Mouse (Mus musculus): ENCODE data around the gene Akr1c20.

Akr1c20 gene
- long read RNA-seq, experiment 1, result 0 reads
- long read RNA-seq, experiment 2, result 0 reads

GRCm38 (mm10) chr13:4523201-4523838 is at the start of gene Akr1c20:
Gene Akr1c20 (minus strand): TSS chr13:4523345.
- intact Hi-C loops (cut with DNase I), result no loop called here

GRCm38 (mm10) chr13:4565996-4566395 is 42.9 kb upstream of the Akr1c20 start:
- intact Hi-C loops (cut with DNase I), result no loop called here

GRCm38 (mm10) chr13:4560500-4560899 is 37.4 kb upstream of the Akr1c20 start:
- intact Hi-C loops (cut with DNase I), result no loop called here

GRCm38 (mm10) chr13:4559143-4559542 is 36.0 kb upstream of the Akr1c20 start:
- intact Hi-C loops (cut with DNase I), result no loop called here

- intact Hi-C loops (cut with DNase I), result no loop called here
Observed at GRCm38 (mm10) chr13:4514811-4515210, 8.3 kb downstream of the Akr1c20 start.

- intact Hi-C loops (cut with DNase I), result no loop called here
Observed at GRCm38 (mm10) chr13:4467896-4468295, 55.2 kb downstream of the Akr1c20 start.

GRCm38 (mm10) chr13:4465641-4466040 is 57.5 kb downstream of the Akr1c20 start:
- intact Hi-C loops (cut with DNase I), result no loop called here

Data from adrenal gland (tissue).